Mouse (Mus musculus) myocyte (in vitro differentiated cells): ENCODE measurements around the gene Tldc1.

Source experiments
- CEBPB ChIP-seq: IDR thresholded peaks from 2 replicates; pipeline ENCODE4 v1.6.1; 2011; ENCODE audit warnings: mild to moderate bottlenecking, moderate library complexity; ENCODE audit not compliant: poor library complexity, insufficient read depth, severe bottlenecking
- E2F4 ChIP-seq: IDR thresholded peaks from one replicate; pipeline ENCODE4 v1.6.1; 2011; ENCODE audit warnings: mild to moderate bottlenecking, control low read depth, moderate library complexity; ENCODE audit not compliant: insufficient read depth
- MAX ChIP-seq: IDR thresholded peaks from one replicate; pipeline ENCODE4 v1.6.1; 2011; ENCODE audit warnings: low read depth, mild to moderate bottlenecking, control low read depth
- MYOD1 ChIP-seq, 3 experiments: IDR thresholded peaks; one replicate each; pipeline ENCODE4 v1.6.1; 2011; ENCODE audit warnings: control low read depth in 2 of 3, low read depth in 2 of 3, mild to moderate bottlenecking in 2 of 3, moderate library complexity in 1 of 3; ENCODE audit not compliant: insufficient read length in 2 of 3, control insufficient read depth in 1 of 3
- MYOG ChIP-seq, 3 experiments: IDR thresholded peaks; one replicate each; pipeline ENCODE4 v1.6.1; 2011; ENCODE audit warnings: control low read depth in 2 of 3, low read depth in 2 of 3, mild to moderate bottlenecking in 2 of 3; ENCODE audit not compliant: insufficient read length in 2 of 3, control insufficient read depth in 1 of 3, insufficient read depth in 1 of 3
- POLR2A ChIP-seq: IDR thresholded peaks from one replicate; pipeline ENCODE4 v1.6.1; 2011; ENCODE audit warnings: low read depth, mild to moderate bottlenecking, control low read depth, moderate library complexity; ENCODE audit not compliant: insufficient read length
- POLR2AphosphoS2 ChIP-seq: IDR thresholded peaks from one replicate; pipeline ENCODE4 v1.6.1; 2011; ENCODE audit warnings: low read depth, control low read depth; ENCODE audit not compliant: insufficient read length
- REST ChIP-seq: IDR thresholded peaks from one replicate; pipeline ENCODE4 v1.6.1; 2011; ENCODE audit warnings: mild to moderate bottlenecking, control low read depth, moderate library complexity; ENCODE audit not compliant: insufficient read depth, insufficient read length
- TCF12 ChIP-seq: IDR thresholded peaks from one replicate; pipeline ENCODE4 v1.6.1; 2011; ENCODE audit warnings: mild to moderate bottlenecking, control low read depth; ENCODE audit not compliant: poor library complexity, insufficient read depth, severe bottlenecking
- USF1 ChIP-seq: IDR thresholded peaks from one replicate; pipeline ENCODE4 v1.6.1; 2011; ENCODE audit warnings: low read depth, mild to moderate bottlenecking, control low read depth, moderate library complexity

DNA sequence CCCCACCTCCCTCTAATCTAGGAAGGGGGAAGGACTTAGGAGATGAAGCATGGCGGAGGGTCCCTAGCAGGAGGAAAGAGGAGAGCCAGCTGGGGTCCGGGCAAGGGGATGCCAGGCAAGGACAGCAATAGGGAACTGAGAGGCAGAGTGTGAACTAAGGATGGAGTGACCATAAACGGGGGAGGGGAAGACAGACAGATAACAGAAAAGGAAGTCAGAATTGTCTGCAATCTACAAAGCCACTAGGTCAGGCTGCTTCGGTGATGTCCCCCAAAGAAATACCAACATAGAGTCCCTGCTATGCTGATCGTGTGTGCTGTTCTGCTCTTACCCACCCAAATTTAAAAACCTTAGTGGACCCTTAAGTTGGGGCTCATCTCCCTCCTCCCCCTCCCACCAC lies 48.8 kb upstream of the Tldc1 start:
- TF ChIP-seq MAX (no peak), POLR2A (no peak), TCF12 (no peak), POLR2AphosphoS2 (no peak), MYOG (IDR thresholded peaks at IDR 0.05; ENCODE audit: control insufficient read depth in 1 of 3, insufficient read depth in 1 of 3, insufficient read length in 2 of 3, low read depth in 2 of 3) (no peak), E2F4 (no peak), REST (no peak), MYOD1 (IDR thresholded peaks at IDR 0.05; ENCODE audit: control insufficient read depth in 1 of 3, insufficient read length in 2 of 3, low read depth in 2 of 3) (no peak), USF1 (no peak), CEBPB (no peak)
